Mouse (Mus musculus): Measurements from ENCODE around the gene Thy1.
A peak's percentile ranks its signal among the peaks of the same experiment; 100 is the strongest.

The Thy1 gene

DNA sequence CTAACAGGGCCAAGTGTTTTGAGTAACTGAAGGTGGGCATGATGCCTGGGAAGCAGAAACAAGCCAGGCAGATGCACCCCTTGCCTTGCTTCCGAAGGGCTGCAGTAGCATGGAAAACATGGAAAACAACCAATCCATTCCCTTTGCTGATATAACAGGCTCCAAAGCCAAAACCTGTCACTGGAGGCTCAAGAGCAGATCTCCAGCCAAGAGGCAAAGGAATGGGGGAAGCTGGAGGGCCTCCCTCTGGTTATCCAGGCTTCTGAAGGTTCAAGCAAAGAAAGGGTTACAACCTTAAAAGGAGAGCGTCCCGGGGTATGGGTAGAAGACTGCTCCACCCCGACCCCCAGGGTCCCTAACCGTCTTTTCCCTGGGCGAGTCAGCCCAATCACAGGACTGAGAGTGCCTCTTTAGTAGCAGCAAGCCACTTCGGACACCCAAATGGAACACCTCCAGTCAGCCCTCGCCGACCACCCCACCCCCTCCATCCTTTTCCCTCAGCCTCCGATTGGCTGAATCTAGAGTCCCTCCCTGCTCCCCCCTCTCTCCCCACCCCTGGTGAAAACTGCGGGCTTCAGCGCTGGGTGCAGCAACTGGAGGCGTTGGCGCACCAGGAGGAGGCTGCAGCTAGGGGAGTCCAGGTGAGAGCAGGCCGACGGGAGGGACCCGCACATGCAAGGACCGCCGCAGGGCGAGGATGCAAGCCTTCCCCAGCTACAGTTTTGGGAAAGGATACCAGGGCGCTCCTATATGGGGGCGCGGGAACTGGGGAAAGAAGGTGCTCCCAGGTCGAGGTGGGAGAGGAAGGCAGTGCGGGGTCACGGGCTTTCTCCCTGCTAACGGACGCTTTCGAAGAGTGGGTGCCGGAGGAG lies at the start of gene Thy1:
Gene Thy1 (plus strand): TSS at position 549 of the 872 bp plus-strand sequence.
- DNase-seq (ENCODE audit: low spot score in 2 of 2): peak; percentile 67 to 71

GRCm38 (mm10) chr9:43997681-43998080 lies 45.5 kb upstream of the Thy1 start:
- DNase-seq (ENCODE audit: low spot score in 2 of 2): no peak

DNA sequence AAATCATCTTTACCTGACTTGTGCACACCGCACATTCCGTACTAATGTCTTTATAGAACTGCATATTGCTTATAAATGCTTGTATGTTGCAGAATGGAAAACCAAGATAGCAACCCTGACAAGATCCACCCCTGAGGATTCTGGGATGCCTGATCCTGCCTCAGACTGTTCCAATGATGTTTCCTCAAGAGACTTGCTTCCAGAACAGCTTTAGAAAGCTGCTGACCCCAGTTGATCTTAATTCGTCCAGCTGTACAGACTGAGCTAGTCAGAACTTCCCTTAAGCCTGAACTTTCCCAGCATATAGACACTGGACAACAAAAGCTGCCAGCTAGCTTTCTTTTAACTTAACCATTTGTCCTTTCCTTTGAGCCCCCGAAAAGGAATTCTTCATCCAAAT lies 44.3 kb upstream of the Thy1 start:
- DNase-seq (ENCODE audit: low spot score in 2 of 2): no peak

DNA sequence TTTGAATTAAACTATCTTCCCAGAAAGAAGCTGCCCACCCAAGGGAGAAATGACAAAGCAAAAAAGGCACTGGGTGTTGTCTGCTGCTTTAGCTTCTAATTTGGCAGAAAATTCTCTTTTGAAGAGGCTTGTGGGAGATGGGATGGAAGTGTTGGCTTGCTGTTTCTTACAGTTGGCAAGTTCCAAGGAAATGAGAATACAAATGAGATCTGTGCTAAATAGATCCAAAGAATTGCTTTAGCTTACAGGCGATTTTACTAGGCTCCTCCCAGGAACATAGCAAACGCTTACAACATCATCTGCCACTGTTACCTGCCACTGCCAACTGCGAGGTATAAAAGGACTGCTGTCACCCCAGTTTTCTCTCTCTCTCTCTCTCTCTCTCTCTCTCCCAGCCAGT lies 38.8 kb upstream of the Thy1 start:
- peak; percentile 13 to 44 for DNase-seq (ENCODE audit: low spot score in 2 of 2)

DNA sequence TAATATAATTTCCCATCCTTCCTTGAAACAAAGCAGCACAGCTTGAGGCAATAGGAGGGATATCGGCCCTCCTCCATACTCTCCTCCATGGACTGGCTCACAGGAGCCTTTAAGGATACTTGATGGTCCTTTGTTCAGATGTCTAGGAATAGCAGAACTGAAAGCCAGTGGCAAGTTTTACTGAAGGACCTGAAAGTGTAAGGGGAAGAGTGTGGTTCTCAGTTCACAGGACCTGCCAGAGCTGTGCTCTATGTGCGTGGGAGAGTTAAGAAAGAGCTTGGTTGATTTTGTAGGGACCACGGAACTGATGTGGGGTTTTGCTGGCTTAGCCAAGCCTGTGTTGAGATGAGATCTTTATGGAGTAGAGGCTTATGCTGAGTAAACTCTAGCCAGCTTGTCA lies 37.9 kb upstream of the Thy1 start:
- DNase-seq (ENCODE audit: low spot score in 2 of 2): no peak

GRCm38 (mm10) chr9:44007323-44007722 lies 35.9 kb upstream of the Thy1 start:
- no peak for DNase-seq (ENCODE audit: low spot score in 2 of 2)

DNA sequence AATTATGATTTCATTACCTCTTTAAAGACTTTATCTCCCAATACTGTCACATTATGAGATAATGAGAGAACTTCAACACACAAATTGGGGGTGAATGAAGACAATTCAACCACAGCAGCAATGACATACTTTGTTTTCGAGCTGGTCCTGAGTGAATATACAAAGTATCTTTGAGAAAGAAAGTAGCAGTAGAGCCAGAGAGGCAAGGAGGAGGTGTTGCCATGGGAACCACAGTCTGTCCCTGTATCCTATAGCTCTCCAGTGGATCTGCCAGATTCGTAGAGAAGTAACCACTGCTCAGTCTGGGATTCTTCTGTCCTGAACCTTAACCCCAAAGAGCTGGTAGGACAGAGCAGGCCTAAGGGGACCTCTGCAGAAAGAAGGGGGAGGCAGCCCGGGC lies 35.2 kb upstream of the Thy1 start:
- DNase-seq (ENCODE audit: low spot score in 2 of 2): peak in 1 of 2 experiments; percentile 54

DNA sequence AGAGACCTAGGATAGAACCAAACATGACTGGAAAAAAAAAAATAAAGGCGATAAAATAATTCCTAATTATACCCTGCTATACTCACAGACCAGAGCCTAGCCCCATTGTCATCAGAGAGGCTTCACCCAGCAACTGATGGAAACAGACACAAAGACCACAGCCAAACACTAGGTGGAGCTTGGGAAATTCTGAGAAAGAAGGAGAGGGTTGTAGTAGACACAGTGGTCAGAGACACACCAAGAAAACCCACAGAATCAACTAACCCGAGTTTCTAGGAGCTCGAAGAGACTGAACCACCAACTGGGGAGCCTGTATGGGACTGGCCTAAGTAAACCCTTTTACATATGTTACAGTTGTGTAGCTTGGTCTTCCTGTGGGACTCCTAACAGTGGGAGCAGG lies 32.3 kb upstream of the Thy1 start:
- DNase-seq (ENCODE audit: low spot score in 2 of 2): no peak

- no peak for DNase-seq (ENCODE audit: low spot score in 2 of 2)
Measured at GRCm38 (mm10) chr9:44011668-44012067, 31.5 kb upstream of the Thy1 start.

GRCm38 (mm10) chr9:44012164-44012563 lies 31.0 kb upstream of the Thy1 start:
- no peak for DNase-seq (ENCODE audit: low spot score in 2 of 2)

GRCm38 (mm10) chr9:44012761-44013301 lies 30.4 kb upstream of the Thy1 start:
- peak in 1 of 2 experiments; percentile 7 for DNase-seq (ENCODE audit: low spot score in 2 of 2)

GRCm38 (mm10) chr9:44013781-44014180 lies 29.4 kb upstream of the Thy1 start:
- no peak for DNase-seq (ENCODE audit: low spot score in 2 of 2)

GRCm38 (mm10) chr9:44016304-44016703 lies 26.9 kb upstream of the Thy1 start:
- DNase-seq (ENCODE audit: low spot score in 2 of 2): no peak

DNA sequence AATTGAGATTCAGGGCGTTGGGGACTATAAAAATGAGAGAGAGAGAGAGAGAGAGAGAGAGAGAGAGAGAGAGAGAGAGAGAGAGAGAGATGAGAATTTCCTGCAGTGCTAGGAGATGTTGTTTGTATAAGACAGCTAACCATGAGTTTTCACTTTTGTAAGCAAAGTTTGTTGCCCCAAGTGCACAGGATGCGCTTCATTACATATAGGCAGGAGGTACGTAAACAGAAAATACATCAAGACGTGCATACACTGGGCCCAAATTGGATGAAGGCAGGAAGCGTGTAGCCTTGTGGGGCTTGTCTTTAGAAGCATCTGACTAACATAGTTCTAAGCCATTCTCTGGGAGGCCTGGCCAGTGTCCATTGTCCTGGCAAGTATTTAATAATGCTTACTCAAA lies 25.3 kb upstream of the Thy1 start:
- DNase-seq (ENCODE audit: low spot score in 2 of 2): no peak

GRCm38 (mm10) chr9:44020001-44020400 lies 23.2 kb upstream of the Thy1 start:
- DNase-seq (ENCODE audit: low spot score in 2 of 2): no peak

GRCm38 (mm10) chr9:44022100-44022847 lies 20.9 kb upstream of the Thy1 start:
- DNase-seq (ENCODE audit: low spot score in 2 of 2): no peak

- DNase-seq (ENCODE audit: low spot score in 2 of 2): no peak
Measured at GRCm38 (mm10) chr9:44024096-44024495, 19.1 kb upstream of the Thy1 start.

DNA sequence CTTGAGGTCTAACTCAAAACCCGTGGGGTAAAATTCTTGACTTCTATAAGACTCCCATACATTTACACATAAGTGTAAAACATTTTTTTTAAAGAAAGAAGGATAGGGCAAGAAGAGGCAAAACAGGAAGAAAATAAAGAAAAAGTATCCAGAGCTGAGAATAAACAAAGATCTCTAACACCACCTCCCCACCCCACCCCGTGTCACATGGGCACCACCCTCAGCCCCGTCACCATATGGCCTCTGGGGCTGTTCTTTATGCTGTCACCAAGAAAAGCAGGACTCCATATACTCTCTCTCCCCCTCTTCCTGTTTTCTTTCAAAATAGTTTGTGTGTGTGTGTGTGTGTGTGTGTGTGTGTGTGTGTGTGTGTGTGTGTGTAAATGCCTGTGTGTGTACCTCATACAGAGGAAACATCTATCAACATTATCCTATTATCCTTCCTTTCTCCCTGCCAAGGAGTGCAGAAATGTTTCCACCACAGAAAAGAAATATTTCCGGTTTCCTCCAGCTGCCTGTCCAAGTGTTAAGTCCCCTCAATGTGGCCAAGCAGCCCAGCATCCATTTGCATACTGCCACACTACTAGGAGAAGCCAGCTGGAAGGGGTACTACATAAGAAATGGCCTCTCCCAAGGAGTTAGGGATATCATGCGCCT lies 13.5 kb upstream of the Thy1 start:
- DNase-seq (ENCODE audit: low spot score in 2 of 2): no peak

GRCm38 (mm10) chr9:44030646-44031045 lies 12.5 kb upstream of the Thy1 start:
- DNase-seq (ENCODE audit: low spot score in 2 of 2): no peak

DNA sequence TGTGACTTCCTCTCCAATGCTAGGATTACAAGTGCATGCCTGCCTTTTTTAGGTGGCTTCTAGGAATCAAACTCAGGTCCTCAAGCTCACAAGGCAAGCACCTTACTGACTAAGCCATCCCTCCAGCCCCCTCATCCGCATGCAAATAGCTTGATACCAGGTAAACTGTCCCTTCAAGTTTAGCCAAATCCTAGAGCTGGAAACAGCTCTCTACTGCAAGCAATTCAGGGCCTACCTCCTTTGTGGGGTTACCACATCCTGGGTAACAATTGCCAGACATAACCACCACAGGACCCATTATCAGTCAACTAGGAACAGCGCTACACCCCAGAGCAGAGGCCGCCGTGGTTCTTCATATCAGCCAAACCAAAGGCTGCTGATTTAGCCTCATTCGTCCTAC lies 12.1 kb upstream of the Thy1 start:
- DNase-seq (ENCODE audit: low spot score in 2 of 2): no peak

DNA sequence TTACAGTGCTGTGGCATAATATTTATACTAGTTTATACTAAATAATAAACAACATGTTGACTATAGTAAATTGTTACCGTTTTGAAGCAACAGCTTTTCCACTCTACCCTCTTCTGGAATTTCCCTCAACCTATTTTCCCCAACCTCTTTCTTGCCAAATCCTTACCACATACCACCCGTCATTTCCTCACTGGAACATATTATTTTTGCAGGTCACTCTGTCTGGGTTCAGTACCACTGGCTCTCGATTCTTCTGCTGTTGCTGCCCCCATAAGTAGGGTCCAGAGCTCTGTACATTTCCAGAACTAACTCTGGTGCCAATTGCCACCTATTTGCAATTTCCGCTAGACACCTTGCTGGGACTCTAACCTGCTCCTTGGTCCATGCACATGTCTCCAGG lies 11.2 kb upstream of the Thy1 start:
- DNase-seq (ENCODE audit: low spot score in 2 of 2): no peak

GRCm38 (mm10) chr9:44033317-44033716 lies 9.9 kb upstream of the Thy1 start:
- no peak for DNase-seq (ENCODE audit: low spot score in 2 of 2)

All from right cerebral cortex, postnatal 36 days (tissue).